Mouse (Mus musculus) E14TG2a.4 (cell line): ENCODE data around the gene Fam122a.

Experiments used
- CTCF ChIP-seq: conservative IDR thresholded peaks from 2 replicates; pipeline ENCODE4 v1.5.1; 2014; ENCODE audit warnings: low read length
- POU5F1 ChIP-seq: IDR thresholded peaks from 2 replicates; pipeline ENCODE4 v1.6.1; 2014; ENCODE audit warnings: low read length, borderline replicate concordance

DNA sequence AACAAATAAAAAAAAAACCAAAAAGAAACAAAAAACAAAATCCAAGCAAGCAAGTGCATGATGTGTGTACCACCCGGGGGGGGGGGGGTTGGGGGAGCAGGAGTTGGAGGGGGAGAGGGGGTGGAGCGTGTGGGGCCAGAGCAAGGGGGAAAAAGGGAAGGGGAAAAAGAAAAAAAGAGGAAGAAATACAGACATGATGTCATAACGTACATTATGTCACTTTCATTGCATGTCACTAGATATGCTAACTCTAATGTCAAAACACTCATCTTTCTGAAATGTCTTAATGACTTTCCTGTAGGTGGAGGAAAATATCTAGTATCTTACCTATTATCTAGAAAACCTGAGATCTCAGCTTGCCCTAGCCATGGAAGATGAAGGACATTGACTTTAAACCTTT lies 14.1 kb downstream of the Fam122a start:
- no peak for TF ChIP-seq CTCF
- TF ChIP-seq POU5F1, result no peak
